Mouse (Mus musculus) liver, postnatal 0 days (tissue): ENCODE measurements around the gene Mbd6. TPM values are rescaled to one million over a fixed set of nuclear protein-coding genes. Genes with fewer than 3 reads are reported as not detected.

Source experiments
- ATAC-seq: fragments of 200-750 bp; cut with Nextera tagmentation; 2 replicates; pipeline ENCODE4 v1.8.0; 2017; ENCODE audit warnings: mild to moderate bottlenecking, moderate library complexity
- DNase-seq: peaks from one replicate; pipeline ENCODE4 v3.0.0-alpha.2; 2016
- H3K27ac ChIP-seq: fragments of 300-500 bp; sonication (generic); 2 replicates; pipeline ENCODE4 v1.5.1; 2014; ENCODE audit warnings: antibody characterized with exemption, moderate library complexity, mild to moderate bottlenecking, low read depth
- H3K27me3 ChIP-seq: fragments of 300-500 bp; sonication (generic); 2 replicates; pipeline ENCODE4 v1.6.1; 2014; ENCODE audit warnings: low read length, control low read depth, mixed read lengths; ENCODE audit not compliant: insufficient read depth
- H3K36me3 ChIP-seq: fragments of 300-500 bp; sonication (generic); replicated peaks from 2 replicates; pipeline ENCODE4 v1.6.1; 2014; ENCODE audit warnings: mild to moderate bottlenecking, control low read depth, low read length, moderate library complexity, mixed read lengths; ENCODE audit not compliant: insufficient read depth
- H3K4me1 ChIP-seq: fragments of 300-500 bp; sonication (generic); 2 replicates; pipeline ENCODE4 v1.6.1; 2014; ENCODE audit warnings: antibody characterized with exemption, mild to moderate bottlenecking, control low read depth; ENCODE audit not compliant: insufficient read depth
- H3K4me2 ChIP-seq: fragments of 300-500 bp; sonication (generic); 2 replicates; pipeline ENCODE4 v1.6.1; 2014; ENCODE audit warnings: low read depth, mild to moderate bottlenecking, low read length, moderate library complexity, mixed read lengths
- H3K4me3 ChIP-seq: fragments of 300-500 bp; sonication (generic); 2 replicates; pipeline ENCODE4 v1.5.1; 2014; ENCODE audit warnings: low read depth, low read length
- H3K9ac ChIP-seq: fragments of 300-500 bp; sonication (generic); replicated peaks from 2 replicates; pipeline ENCODE4 v1.6.1; 2014; ENCODE audit warnings: mild to moderate bottlenecking, moderate library complexity
- H3K9me3 ChIP-seq: fragments of 300-500 bp; sonication (generic); 2 replicates; pipeline ENCODE4 v1.6.1; 2016; ENCODE audit warnings: mild to moderate bottlenecking, control low read depth, low read length, mixed read lengths
- CTCF ChIP-seq: sonication (generic); IDR thresholded peaks from 2 replicates; pipeline ENCODE4 v1.5.1; 2016; ENCODE audit warnings: antibody characterized with exemption, low read depth
- EP300 ChIP-seq: IDR thresholded peaks from 2 replicates; pipeline ENCODE4 v1.6.1; 2016; ENCODE audit warnings: antibody characterized with exemption, low read depth, mild to moderate bottlenecking
- WGBS: fragments of 180-500 bp; shearing (Covaris S2); extraction: QIAGEN DNeasy Blood & Tissue Kit; methylation state at CpG from one replicate; pipeline ENCODE4 v1.1.7; 2014; ENCODE audit not compliant: insufficient replicate concordance; 5-methylcytosine and 5-hydroxymethylcytosine counted together
- polyA plus RNA-seq: library from polyadenylated mRNA; unstranded; fragments of >200 nt; fragmentation: Nextera tagmentation; extraction: Ambion mirVana; gene quantifications from 2 replicates; pipeline ENCODE4 v1.2.1, GENCODE M21; 2015

Gene Mbd6
- polyA plus RNA-seq, 1 experiment from 2014 or later: 5.3 TPM

- peaks cover 36% of the 10 kb centered on the region for H3K4me1 ChIP-seq
- DNase-seq: no peak
- H3K27me3 ChIP-seq: no peaks in the 10 kb centered on the region
Measured at GRCm38 (mm10) chr10:127287271-127287935, 1.4 kb downstream of the Mbd6 start.

GRCm38 (mm10) chr10:127286730-127287129, 2.1 kb downstream of the Mbd6 start:
- no peaks in the 10 kb centered on the region for H3K27me3 ChIP-seq

More at GRCm38 (mm10) chr10:127287271-127287935, 1.4 kb downstream of the Mbd6 start:
- Histone ChIP-seq H3K27ac (peak overlapping the region; percentile 99), H3K4me2 (peak overlapping the region; percentile 91), H3K4me3 (peak overlapping the region; percentile 76), H3K9ac (peak overlapping the region; percentile 72), H3K36me3 (peaks cover 49% of the 10 kb centered on the region), H3K9me3 (no peaks in the 10 kb centered on the region)
- TF ChIP-seq EP300 (no peak), CTCF (no peak)
- ATAC-seq: no peak
- 62% methylated on average over 15 of the region's 15 CpGs for WGBS

GRCm38 (mm10) chr10:127286194-127286593, 2.6 kb downstream of the Mbd6 start:
- peaks cover 61% of the 10 kb centered on the region for H3K36me3 ChIP-seq
- peak overlapping the region; percentile 91; the same call in 1 of the 2 replicates for H3K4me2 ChIP-seq
- no peaks in the 10 kb centered on the region for H3K27me3 ChIP-seq
- H3K4me3 ChIP-seq: no peak overlapping the region
- WGBS: 83% methylated on average over 7 of the region's 7 CpGs
- TF ChIP-seq CTCF (no peak), EP300 (no peak)
- no peak overlapping the region for H3K9ac ChIP-seq
- no peak for ATAC-seq
- no peaks in the 10 kb centered on the region for H3K9me3 ChIP-seq
- DNase-seq: no peak
- H3K4me1 ChIP-seq: peaks cover 26% of the 10 kb centered on the region
- no peak overlapping the region for H3K27ac ChIP-seq

More at GRCm38 (mm10) chr10:127286730-127287129, 2.1 kb downstream of the Mbd6 start:
- no peaks in the 10 kb centered on the region for H3K9me3 ChIP-seq
- DNase-seq (no peak), ATAC-seq (no peak)
- H3K4me1 ChIP-seq: peaks cover 30% of the 10 kb centered on the region
- TF ChIP-seq EP300: no peak
- no peak for TF ChIP-seq CTCF
- peak overlapping the region; percentile 99; the same call in 1 of the 2 replicates for H3K27ac ChIP-seq
- peak overlapping the region; percentile 76; the same call in 1 of the 2 replicates for H3K4me3 ChIP-seq
- H3K4me2 ChIP-seq: peak overlapping the region; percentile 91
- H3K36me3 ChIP-seq: peaks cover 55% of the 10 kb centered on the region
- peak overlapping the region; percentile 72; the same call in 1 of the 2 replicates for H3K9ac ChIP-seq
- 52% methylated on average over 7 of the region's 7 CpGs for WGBS

- Histone ChIP-seq H3K4me3 (no peak overlapping the region), H3K9me3 (no peaks in the 10 kb centered on the region), H3K27me3 (no peaks in the 10 kb centered on the region), H3K9ac (no peak overlapping the region), H3K27ac (no peak overlapping the region), H3K4me1 (peaks cover 26% of the 10 kb centered on the region), H3K4me2 (no peak overlapping the region), H3K36me3 (peaks cover 65% of the 10 kb centered on the region)
- no peak for TF ChIP-seq CTCF
- TF ChIP-seq EP300: no peak
- ATAC-seq: no peak
- WGBS: 71% methylated on average over 11 of the region's 13 CpGs
- no peak for DNase-seq
Measured at GRCm38 (mm10) chr10:127285644-127286043, 3.2 kb downstream of the Mbd6 start.

- H3K9me3 ChIP-seq: no peaks in the 10 kb centered on the region
- peaks cover 23% of the 10 kb centered on the region for H3K4me1 ChIP-seq
- 84% methylated on average over 11 of the region's 11 CpGs for WGBS
- H3K27me3 ChIP-seq: no peaks in the 10 kb centered on the region
- no peak overlapping the region for H3K27ac ChIP-seq
- TF ChIP-seq CTCF (no peak), EP300 (no peak)
- no peak for ATAC-seq
- H3K36me3 ChIP-seq: peaks cover 71% of the 10 kb centered on the region
- H3K4me2 ChIP-seq: no peak overlapping the region
- no peak overlapping the region for H3K4me3 ChIP-seq
- H3K9ac ChIP-seq: no peak overlapping the region
- no peak for DNase-seq
Measured at GRCm38 (mm10) chr10:127284724-127285500, 3.9 kb downstream of the Mbd6 start.

GRCm38 (mm10) chr10:127284105-127284622, 4.7 kb downstream of the Mbd6 start:
- no peak for DNase-seq
- no peaks in the 10 kb centered on the region for H3K9me3 ChIP-seq
- ATAC-seq: no peak
- H3K4me3 ChIP-seq: no peak overlapping the region
- no peak overlapping the region for H3K4me2 ChIP-seq
- H3K27me3 ChIP-seq: no peaks in the 10 kb centered on the region
- no peak overlapping the region for H3K9ac ChIP-seq
- WGBS: 95% methylated on average over 7 of the region's 7 CpGs
- H3K27ac ChIP-seq: no peak overlapping the region
- no peak for TF ChIP-seq CTCF
- TF ChIP-seq EP300: no peak
- H3K4me1 ChIP-seq: peaks cover 19% of the 10 kb centered on the region
- peaks cover 77% of the 10 kb centered on the region for H3K36me3 ChIP-seq
